Mouse (Mus musculus): ENCODE measurements around the gene Nfam1.
A peak's percentile ranks its signal among the peaks of the same experiment; 100 is the strongest.

Gene Nfam1

GRCm38 (mm10) chr15:83037755-83038483, 4.8 kb upstream of the Nfam1 start:
- DNase-seq: peak; percentile 91

GRCm38 (mm10) chr15:83036900-83037519, 3.9 kb upstream of the Nfam1 start:
- no peak for DNase-seq

GRCm38 (mm10) chr15:83036089-83036488, 3.0 kb upstream of the Nfam1 start:
- DNase-seq: peak; percentile 65

GRCm38 (mm10) chr15:83034275-83034977, 1.3 kb upstream of the Nfam1 start:
- DNase-seq: no peak

- no peak for DNase-seq
Measured at GRCm38 (mm10) chr15:83030884-83031283, 2.2 kb downstream of the Nfam1 start.

GRCm38 (mm10) chr15:83029725-83030718, 3.1 kb downstream of the Nfam1 start:
- no peak for DNase-seq

GRCm38 (mm10) chr15:83026129-83026528, 7.0 kb downstream of the Nfam1 start:
- no peak for DNase-seq

- no peak for DNase-seq
Measured at GRCm38 (mm10) chr15:83025041-83025760, 7.9 kb downstream of the Nfam1 start.

GRCm38 (mm10) chr15:83022947-83023346, 10.2 kb downstream of the Nfam1 start:
- no peak for DNase-seq

- DNase-seq: no peak
Measured at GRCm38 (mm10) chr15:83010990-83011664, 22.0 kb downstream of the Nfam1 start.

- no peak for DNase-seq
Measured at GRCm38 (mm10) chr15:83010423-83010822, 22.7 kb downstream of the Nfam1 start.

GRCm38 (mm10) chr15:83009532-83009931, 23.6 kb downstream of the Nfam1 start:
- no peak for DNase-seq

- DNase-seq: peak; percentile 59
Measured at GRCm38 (mm10) chr15:83008761-83009423, 24.2 kb downstream of the Nfam1 start.

GRCm38 (mm10) chr15:83007346-83007920, 25.7 kb downstream of the Nfam1 start:
- DNase-seq: no peak

- no peak for DNase-seq
Measured at GRCm38 (mm10) chr15:83002665-83003548, 30.2 kb downstream of the Nfam1 start.

GRCm38 (mm10) chr15:82998811-82999221, 34.3 kb downstream of the Nfam1 start:
- no peak for DNase-seq

- no peak for DNase-seq
Measured at GRCm38 (mm10) chr15:82996431-82996830, 36.7 kb downstream of the Nfam1 start.

- DNase-seq: no peak
Measured at GRCm38 (mm10) chr15:82995239-82995638, 37.9 kb downstream of the Nfam1 start.

GRCm38 (mm10) chr15:82992911-82993310, 40.2 kb downstream of the Nfam1 start:
- DNase-seq: peak; percentile 81
